Mouse (Mus musculus): ENCODE measurements around the gene Ndufs3.

DNA sequence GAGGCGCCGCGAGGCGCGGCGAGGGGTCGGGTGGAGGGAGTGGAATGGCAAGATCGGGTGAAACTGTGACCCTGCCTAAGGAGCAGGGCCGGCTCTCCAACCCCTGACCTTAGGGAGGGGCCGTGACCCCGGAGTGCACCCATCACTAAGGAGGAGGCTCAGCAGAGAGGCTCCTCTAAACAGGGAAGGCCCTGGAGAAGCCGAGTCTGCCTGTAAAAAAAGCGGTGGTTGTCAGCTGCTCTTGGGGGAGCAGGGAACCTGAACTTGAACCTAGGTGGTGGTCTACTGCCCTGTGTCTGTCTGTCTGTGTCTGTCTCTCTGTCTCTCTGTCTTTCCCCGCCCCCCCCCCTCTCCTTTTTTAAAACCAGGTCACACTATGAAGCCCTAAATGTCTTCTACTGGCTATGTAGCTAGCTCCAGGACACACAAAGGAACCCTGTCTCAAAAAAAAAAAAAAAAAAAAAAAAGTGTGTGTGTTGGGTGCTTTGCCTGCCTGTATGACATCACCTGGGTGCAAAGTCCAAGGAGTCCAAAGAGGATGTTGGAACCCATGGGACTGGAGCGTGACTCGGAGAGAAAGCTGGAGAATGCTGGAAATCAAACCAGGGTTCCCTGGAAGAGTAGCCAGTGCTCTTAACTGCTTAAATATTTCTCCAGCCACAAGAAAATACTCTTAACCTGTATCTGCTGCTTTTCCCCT, 13.5 kb upstream of the Ndufs3 start:
- no peak for TF ChIP-seq TCF12 (IDR thresholded peaks at IDR 0.05; ENCODE audit: low read depth, low read length)
- no peak for TF ChIP-seq POLR2AphosphoS2 (IDR thresholded peaks at IDR 0.05; ENCODE audit: low read length)
- TF ChIP-seq POLR2A (IDR thresholded peaks at IDR 0.05; ENCODE audit: control insufficient read depth in 1 of 2, insufficient read depth in 1 of 2, low read depth in 1 of 2, low read length in 2 of 2, poor library complexity in 1 of 2), result peak in 1 of 2 experiments; percentile 37; a peak in 2 of 4 replicates
- TF ChIP-seq USF1 (IDR thresholded peaks at IDR 0.05; ENCODE audit: low read depth, low read length), result no peak
- TF ChIP-seq E2F4 (IDR thresholded peaks at IDR 0.05; ENCODE audit: borderline replicate concordance, low read depth, low read length), result no peak
- TF ChIP-seq ZC3H11A (IDR thresholded peaks at IDR 0.05; ENCODE audit: low read depth, low read length), result no peak
- no peak for TF ChIP-seq BHLHE40 (IDR thresholded peaks at IDR 0.05; ENCODE audit: borderline replicate concordance, low read depth, low read length)
- no peak for TF ChIP-seq CTCF (IDR thresholded peaks at IDR 0.05 in 2 of 3, conservative IDR thresholded peaks at IDR 0.05 in 1 of 3; ENCODE audit: control insufficient read depth in 1 of 3, insufficient read depth in 1 of 3, low read depth in 2 of 3, low read length in 3 of 3, poor library complexity in 1 of 3, severe bottlenecking in 1 of 3)
- TF ChIP-seq GATA1 (IDR thresholded peaks at IDR 0.05; ENCODE audit: low read depth, low read length), result no peak
- TF ChIP-seq MEF2A (IDR thresholded peaks at IDR 0.05; ENCODE audit: extremely low read depth, insufficient replicate concordance, low read depth, low read length, poor library complexity, severe bottlenecking), result no peak
- TF ChIP-seq USF2 (IDR thresholded peaks at IDR 0.05; ENCODE audit: borderline replicate concordance in 1 of 2, insufficient read depth in 1 of 2, low read depth in 1 of 2, low read length in 2 of 2), result no peak
